Mouse (Mus musculus): ENCODE data around the gene Meaf6.

The Meaf6 gene

DNA sequence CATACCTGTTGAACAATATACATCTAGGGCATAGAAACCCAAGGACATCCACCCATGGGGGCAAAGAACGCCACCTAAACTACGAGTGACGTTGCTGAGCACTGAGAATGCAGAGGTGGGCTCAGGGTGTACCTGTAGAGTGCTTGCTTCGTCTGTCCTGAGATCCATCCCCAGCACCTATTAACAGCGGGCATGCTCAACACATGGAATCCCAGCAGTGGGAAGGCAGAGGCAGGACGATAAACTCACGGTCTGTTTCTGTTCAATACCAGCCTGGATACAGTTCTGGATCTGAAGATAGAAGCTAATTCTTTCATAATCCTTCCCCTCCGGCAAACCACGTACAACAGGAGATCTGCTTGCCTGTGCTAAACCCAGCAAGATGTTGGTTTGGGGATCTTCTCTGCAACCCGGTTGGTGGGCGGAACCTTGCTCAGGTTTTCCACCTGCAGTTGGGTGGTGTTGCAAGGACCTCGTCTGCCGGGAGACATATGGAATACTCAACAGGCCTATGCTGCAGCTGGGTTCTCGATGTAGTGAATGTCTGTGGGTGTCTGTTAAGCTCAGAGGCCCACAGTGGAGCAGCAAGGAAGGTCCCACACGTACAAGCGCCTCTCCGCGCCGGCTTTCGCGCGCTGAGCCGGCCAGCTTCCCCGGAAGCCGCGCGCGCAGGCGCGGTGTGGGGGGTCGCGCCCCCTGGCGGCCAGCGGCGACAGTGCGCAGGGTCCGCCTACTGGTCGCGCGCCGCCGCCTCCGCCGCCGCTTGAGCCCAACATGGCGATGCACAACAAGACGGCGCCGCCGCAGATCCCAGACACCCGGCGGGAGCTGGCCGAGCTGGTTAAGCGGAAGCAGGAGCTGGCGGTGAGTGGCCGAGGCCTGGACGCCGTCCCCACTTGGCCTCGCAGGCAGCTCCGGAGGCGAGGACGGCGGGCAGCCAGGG is at the start of gene Meaf6:
Gene Meaf6 (plus strand): TSS at position 732 of the 943 bp plus-strand sequence.
- DNase-seq (ENCODE audit: low spot score in 2 of 2), result peak; percentile 90 to 92

DNA sequence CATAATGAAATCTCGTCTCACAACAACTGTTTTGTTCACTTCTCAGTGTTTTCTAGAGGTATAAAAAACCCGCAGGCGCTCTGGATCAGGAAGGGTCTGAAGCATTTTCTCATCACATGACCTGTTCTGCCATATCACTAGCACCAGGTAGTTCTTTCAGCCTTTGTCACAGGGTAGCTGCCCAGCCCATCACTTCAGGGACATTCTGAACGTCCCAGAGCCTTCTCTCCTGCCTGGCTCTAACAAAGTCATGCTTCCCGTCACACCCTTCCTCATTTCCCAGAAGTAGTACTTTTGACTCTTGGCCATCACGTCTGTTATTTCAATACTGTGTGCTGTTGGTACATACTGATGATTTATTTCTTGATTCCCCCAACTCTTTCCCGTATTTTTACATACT is 40.5 kb upstream of the Meaf6 start:
- no peak for DNase-seq (ENCODE audit: low spot score in 2 of 2)

DNA sequence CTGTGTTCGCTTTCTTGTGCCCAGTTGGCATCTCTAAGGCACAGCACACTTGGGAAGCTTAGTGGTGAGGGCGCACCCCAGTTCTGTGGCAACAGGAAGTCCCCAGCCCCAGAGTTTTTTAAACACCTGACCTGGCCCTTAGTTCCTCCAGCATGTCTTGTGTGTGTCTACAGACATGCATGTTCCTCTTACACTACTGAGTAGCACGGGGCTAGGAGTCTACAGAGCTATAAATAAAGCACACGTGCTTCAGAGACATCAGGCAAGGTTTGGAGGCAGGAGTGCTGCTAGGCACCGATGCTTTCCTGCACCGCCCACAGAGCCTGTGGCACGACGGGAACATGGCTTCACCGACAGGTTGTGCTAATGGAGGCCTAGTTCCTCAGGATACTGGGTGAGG is 29.5 kb upstream of the Meaf6 start:
- no peak for DNase-seq (ENCODE audit: low spot score in 2 of 2)

DNA sequence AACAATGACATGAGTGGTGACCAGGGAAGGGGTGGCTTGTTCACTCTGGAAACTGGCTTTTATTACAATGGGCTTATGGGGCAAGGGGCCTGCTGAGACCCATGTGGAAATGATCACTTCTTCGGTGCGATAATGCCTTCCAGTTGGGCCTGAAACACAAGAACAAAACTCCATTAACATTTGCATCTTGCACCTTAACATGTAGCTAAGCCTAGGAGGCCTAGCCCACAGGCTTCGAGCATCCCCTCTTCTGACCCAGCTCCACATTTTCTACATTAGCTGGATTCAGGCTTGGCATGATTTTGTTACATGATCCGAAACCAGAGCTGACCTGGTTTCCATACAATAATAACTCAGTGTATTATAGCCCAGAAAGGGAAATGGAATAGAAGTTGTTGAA is 28.5 kb upstream of the Meaf6 start:
- DNase-seq (ENCODE audit: low spot score in 2 of 2), result no peak

DNA sequence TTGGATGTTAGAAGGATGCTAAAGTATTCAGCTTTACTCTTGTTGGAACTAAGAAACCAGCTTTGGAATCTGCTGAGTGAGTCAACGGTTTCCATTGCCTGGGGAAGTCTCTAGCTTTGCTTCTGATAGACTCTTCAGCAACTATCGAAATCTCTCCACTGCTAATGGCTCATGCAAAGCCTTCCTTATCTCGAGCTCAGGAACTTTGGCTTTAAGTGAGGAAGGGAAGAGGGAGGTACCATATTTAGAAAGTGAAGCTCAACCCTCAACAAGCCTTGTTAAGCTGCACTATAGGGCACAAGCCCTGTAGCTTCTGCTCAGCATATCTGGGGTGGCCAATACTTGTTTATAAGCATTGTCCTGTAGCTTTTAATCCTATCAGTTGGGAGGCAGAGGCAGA is 27.7 kb upstream of the Meaf6 start:
- no peak for DNase-seq (ENCODE audit: low spot score in 2 of 2)

DNA sequence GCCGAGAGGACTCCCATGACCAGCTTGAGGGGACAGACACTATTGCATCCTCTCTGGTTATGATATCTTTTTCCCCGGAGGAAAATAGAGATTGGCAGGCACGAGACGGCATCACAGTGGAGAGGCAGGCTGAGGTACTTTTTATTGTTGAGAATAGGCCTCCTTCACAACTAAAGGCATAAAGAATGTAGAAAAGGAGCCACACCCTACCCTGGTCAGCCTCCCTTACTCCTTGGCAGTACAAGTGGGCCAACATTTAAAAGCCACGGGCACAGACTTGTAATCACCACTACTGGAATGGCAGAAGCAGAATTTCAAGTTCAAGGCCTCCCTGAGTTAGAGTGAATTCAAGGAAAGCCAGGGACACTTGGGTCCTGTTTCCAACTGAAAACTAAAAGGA is 26.9 kb upstream of the Meaf6 start:
- no peak for DNase-seq (ENCODE audit: low spot score in 2 of 2)

DNA sequence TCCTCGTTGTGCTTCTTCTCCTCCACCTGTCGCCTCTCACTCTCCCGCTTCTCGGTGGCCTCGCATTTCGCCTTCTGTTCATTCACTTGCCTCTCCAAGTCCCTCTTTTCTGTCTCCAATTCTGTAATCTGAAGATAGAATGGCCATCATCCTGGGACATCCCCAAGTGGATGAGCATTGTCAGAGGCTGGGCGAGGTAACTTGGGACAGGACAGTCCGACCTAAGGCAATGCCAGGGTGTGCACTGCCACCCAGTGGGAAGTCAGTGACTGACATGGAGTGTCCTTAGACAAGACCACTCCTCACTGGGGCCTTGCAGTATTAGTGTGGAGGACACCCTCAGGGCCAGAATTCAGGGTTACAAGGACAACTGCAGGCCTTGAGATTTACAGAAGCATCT is 25.9 kb upstream of the Meaf6 start:
- DNase-seq (ENCODE audit: low spot score in 2 of 2), result peak; percentile 39 to 43

DNA sequence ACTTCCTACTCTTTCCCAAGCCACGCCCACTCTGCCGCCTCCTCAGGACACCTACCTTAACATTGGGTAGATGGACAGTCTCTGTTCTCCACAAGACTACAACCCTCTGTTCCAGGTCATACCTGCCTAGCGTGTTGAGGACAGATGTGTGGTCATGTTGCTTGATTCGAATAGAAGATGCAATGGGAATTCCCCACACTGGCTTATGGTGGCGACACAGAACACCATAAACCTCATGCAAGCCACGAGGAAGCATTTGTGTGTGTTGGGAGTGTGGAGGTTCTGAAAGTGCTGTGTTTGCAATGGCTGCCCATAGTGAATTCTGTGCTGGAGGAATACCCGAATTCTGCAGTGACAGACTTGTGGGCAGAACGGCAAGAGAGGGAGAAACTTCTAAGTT is 21.1 kb upstream of the Meaf6 start:
- DNase-seq (ENCODE audit: low spot score in 2 of 2), result no peak

DNA sequence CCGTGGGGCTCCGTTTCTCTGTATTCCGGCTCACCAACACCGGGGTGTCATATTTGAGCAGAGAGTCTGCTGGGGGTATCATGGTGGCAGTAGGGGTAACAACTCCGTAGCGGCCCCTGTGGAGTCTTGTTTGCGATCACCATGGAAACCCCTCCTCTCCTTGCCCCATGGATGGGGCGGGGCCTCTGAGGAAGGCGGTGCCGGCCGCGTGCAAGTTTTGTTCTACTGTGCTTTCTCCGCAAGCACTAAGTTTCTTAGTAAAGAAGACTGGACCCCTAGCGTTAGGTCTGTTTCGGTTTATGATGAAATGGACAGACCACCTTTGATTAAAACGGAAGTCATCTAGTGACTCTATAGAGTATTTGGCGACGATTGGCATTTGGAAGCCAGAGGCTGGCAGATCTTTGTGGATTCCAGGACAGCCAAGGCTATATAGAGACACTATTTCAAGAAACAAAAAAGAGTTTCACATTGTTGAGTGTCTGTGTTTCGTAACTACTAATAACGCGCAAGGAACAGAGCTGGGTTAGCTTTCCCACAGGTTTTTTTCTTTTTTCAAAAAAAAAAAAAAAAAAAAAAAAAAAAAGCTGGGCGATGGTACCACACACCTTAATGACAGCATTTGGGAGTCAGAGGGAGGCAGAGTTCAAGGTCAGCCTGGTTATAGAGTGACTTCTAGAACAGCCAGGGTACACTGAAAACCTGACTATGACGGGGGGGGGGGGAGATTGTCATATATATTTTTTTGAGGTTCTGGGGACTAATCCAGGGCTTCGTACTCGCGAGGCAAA is 19.2 kb upstream of the Meaf6 start, which contains the start of gene Dnali1:
Gene Dnali1 (minus strand): TSS at position 187 of the 791 bp plus-strand sequence.
- peak; percentile 43 to 52 for DNase-seq (ENCODE audit: low spot score in 2 of 2)

DNA sequence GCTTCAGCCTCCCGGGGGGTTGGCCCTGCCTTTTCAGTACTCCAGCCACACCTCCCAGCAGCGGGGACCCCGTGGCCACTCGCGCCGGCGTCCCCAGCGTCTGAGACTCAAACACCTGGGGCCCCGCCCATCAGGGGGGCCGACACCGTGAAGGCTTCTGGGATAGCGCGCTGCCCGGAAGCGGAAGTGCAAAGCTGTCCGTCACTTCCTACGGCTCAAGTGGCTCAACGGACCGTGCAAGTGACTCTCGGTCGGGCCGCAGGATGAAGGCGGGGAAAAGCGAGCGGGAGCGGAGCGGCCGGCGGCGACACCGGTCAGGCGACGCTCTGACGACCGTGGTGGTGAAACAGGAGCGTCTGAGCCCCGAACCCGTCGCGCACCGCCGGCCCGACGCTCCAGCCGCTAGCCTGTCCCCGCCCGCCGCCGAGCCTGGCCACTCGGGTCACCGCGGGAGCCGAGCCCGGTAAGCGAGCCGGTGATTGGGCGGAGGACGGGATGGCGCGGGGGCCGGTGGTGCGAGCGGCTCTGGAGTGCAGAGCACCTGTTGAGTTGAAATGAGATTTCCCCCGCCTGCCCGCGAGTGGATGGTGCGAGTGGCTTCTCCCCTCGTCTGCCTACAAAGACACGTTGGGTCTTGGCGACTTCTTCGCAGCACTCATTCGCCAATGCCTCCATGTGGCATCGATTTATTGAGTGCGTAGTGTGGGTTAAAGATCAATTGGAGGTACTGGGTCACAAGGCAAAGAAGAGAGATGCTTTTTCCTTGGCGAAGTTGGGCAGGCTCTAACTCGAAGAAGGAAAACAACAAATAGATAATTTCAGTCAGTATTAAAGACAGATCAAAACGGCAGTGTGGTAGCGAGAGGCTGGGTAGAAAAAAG is 18.2 kb upstream of the Meaf6 start, which contains the start of gene Snip1:
Gene Snip1 (plus strand): TSS at position 183 of the 881 bp plus-strand sequence.
- peak; percentile 89 to 92 for DNase-seq (ENCODE audit: low spot score in 2 of 2)

DNA sequence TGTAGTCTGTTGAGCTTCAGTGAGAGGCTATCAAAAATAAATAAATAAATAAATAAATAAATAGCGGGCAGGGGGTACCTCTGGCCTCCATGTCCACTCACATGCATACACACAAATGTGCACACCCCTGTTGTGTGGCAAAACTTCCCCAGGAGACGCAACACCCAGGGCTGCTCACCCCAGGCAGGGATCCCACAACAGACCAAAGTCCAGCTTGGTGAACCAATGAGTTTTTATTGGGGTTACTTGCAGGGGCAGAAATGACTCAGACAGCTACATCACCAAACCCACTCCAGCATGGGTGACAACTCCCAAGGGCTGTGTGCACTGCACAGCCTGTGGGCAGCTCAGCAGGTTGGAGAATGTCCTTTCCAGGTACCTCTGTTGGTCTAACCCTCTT is 7.2 kb upstream of the Meaf6 start:
- DNase-seq (ENCODE audit: low spot score in 2 of 2), result no peak

DNA sequence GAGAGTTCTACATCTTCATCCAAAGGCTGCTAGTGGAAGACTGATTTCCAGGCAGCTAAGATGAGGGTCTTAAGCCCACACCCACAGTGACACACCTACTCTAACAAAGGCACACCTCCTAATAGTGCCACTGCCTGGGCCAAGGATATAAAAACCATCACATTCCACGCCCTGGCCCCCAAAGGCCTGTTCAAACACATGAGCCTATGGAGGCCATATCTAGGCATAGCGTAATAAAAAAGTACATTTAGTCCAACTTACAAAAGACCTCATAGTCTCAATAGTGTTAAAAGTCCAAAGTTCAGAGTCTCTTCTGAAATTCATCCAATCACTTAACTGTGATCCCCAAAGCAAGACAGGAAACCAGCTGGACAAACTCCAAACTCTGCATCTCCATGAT is 6.2 kb upstream of the Meaf6 start:
- no peak for DNase-seq (ENCODE audit: low spot score in 2 of 2)

DNA sequence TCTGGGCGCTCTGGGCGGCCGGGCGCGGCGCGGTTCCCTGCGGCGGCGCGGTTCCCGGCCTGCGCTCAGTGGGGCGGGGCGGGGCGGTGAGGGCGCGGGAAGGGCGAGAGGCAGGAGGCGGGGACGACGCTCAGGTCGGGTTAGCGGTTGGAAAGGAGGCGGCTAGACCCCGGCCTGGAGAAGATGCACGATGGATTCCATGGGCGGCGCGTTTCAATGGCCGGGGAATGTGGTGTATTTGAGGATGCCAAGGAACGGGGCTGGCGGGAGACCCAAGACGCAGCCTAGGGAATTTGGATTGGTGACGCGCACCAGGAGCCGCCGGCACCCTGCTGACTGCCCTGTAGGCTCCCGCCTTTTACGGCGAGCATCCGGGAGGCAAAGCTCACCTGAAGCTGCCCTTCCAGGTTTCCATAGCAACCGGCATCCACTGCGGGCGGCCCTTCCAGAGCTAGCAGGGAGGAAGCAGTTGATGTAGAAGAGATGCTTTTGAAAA is 460 bp downstream of the Meaf6 start:
- no peak for DNase-seq (ENCODE audit: low spot score in 2 of 2)

DNA sequence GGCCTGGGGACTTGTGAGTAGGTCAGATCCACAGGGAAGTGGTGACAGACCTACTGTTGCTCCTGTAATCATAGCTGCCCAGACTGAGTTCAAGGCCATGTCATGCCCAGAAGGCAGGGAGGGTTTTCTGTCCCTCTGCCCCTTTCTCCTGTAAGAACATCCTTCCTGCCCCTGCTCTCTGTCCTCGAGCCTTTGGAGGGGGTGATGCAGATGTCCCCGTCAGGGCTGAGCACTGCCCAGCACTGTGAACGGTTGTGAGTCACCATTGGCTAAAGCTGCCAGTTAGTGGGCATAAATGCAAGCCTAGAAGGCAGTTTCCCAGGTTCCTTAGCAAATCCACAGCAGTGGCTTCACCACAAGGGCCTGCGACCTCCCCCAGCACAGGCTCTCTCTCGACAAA is 8.1 kb downstream of the Meaf6 start:
- DNase-seq (ENCODE audit: low spot score in 2 of 2), result no peak

DNA sequence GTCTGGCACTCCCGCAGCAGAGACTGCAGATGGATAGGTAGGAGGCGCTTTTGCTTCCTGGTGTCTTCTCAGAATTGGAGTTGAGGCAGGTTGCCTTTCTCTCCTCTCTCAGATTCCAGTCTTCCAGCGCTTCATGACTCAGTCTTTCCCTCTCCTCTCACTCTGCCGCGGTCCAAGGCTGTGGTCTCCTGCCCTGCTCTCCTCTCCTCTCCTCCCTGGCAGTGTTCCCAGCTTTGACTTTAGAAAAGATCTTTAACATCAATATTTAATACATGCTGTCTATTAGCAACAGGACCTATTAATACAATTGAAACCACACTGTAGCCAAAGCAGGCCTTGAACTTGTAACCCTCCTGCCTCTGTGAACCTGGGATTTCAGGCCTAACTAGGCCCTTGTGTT is 11.1 kb downstream of the Meaf6 start:
- DNase-seq (ENCODE audit: low spot score in 2 of 2), result no peak

DNA sequence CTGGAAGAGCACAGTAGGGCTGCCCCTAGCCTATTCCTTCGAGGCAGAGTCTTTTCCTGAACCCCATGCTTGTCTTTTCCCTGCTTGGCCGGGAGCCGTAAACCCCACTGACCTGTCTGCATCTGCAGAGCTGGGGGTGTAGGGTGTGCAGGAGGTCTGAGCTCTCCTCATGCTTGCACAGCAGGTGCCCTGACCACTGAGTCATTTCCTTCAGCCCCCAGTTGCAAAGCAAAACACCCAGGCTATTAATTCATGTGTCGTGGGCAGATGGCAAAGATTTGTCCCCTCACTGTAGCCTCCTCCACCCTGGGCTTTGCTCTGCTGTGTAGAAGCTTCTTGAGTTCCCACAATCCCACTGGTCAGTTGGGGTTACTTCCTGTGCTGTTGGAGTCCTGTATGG is 12.5 kb downstream of the Meaf6 start:
- no peak for DNase-seq (ENCODE audit: low spot score in 2 of 2)

DNA sequence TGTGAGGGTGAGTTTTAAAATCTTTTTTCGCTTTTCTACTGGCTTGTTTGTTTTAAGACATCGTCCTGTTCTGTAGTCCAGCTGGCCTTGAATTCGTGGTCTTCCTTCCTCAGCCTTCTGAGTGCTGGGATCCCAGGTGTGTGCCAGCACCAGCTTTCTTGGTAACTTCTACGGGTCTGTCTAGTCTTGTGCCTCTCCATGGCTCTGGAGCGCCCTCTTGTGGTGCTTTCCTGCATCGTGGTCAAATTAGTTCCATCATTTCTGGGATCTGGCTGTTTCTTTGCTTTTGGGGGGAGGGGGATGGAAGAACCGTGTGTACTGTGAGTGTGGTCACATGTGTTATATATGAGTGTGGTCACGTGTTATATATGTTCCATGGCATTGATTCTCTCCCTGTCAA is 14.5 kb downstream of the Meaf6 start:
- peak; percentile 68 to 78 for DNase-seq (ENCODE audit: low spot score in 2 of 2)

DNA sequence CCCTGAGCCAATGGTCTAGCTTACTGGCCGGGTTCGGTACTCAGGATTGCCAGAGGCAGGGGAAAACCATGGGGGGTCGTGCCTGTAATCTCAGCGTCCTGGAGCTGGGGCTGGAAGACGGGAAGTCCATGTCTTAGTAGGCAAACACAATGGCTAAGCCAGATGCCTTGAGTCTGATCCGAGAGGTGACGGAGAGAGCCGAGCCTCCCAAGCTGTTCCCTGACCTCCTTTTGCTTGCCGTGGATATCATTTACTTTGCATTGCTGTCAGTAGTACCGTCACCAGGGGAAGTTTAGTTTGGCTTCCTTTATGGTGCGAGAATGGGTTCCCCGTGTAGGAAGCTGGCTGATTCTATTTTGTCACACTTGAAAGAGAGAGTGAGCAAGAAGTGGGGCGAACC is 16.4 kb downstream of the Meaf6 start:
- DNase-seq (ENCODE audit: low spot score in 2 of 2), result no peak

DNA sequence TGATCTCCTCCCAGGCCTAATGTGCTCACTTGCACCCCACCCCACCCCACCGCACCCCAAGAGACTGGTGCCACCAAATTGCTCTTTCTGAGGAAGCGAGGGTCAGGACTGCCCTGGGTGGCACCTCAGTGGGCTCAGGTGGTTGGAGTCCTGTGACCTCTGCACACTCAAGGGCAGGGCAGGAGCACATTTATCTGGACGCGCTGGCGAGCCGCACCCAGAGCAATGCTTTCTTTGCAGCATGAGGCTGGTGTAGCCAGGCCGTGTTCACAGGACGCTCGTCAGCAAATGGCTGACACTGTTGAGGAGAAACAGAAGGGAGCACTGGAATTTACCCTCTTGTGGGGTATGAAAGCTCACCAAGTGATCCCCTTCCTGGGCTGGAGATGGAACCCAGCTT is 20.4 kb downstream of the Meaf6 start:
- no peak for DNase-seq (ENCODE audit: low spot score in 2 of 2)

DNA sequence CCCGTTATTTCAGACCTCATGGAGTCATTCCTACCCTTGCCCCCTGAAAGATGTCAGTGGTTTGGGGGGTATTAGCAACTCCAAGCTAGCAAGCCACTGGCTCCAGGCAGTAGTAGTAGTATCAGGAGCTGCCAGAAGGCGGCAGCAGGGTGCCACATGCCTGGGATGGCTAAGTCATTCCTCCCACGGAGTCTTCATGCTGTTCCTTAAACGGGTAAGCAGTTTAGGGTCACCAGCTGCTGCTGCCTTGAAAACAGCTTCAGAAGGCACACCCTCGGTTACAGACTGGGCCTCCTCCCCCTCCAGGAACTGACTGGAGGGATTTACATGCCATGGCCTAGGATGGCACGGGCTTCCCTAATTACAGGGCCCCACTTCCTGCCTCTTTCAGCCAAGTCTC is 29.7 kb downstream of the Meaf6 start:
- peak; percentile 79 to 85 for DNase-seq (ENCODE audit: low spot score in 2 of 2)

DNA sequence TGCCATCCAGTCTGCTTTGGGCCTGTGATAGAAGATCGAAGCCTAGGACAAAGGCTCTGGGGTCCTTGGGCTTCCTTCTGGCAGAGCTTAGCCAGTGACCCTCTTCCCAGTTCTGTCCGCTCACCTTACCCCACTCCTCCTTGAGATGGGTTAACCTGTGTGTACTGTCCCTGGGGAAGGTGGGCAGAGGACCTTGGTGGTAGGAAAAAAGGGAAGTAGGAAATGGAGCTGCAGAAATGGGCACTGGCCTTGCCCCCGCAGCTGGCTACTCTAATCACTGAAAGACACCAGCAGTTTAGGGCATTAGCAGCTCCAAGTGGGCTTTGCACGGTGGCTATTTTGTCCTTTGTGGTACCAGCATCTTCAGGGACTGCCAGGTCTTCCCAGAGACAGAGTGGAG is 30.1 kb downstream of the Meaf6 start:
- no peak for DNase-seq (ENCODE audit: low spot score in 2 of 2)

DNA sequence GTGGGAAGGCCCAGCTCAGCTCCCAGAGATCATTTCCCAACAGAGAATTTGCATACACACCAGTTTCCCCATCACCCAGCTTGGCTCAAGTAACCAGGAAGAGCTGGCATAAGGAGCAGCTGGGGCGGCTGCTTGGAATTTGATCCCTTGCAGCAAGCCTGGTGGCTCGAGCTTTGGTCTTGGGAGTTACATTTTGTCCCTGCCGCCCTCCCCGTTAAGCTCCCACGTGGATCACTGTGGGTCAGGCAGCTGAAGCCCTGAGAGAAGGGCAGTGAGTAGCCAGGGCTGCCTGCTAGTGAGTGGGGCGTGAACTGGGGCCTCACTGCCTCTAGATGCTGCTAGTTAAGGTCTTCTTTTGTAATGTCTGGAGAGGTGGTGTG is 30.8 kb downstream of the Meaf6 start:
- DNase-seq (ENCODE audit: low spot score in 2 of 2), result peak; percentile 29 to 65
